Mouse (Mus musculus): Measurements from ENCODE around the gene Snap29. TPM values are rescaled to one million over a fixed set of nuclear protein-coding genes. Genes with fewer than 3 reads are reported as not detected.

Snap29 gene
- polyA plus RNA-seq (2014; fragmentation: Illumina TruSeq; extraction: RNeasy Lipid Tissue Mini Kit (QIAGEN cat#74804); ENCODE audit: low read depth, low replicate concordance): 20.0 TPM

DNA sequence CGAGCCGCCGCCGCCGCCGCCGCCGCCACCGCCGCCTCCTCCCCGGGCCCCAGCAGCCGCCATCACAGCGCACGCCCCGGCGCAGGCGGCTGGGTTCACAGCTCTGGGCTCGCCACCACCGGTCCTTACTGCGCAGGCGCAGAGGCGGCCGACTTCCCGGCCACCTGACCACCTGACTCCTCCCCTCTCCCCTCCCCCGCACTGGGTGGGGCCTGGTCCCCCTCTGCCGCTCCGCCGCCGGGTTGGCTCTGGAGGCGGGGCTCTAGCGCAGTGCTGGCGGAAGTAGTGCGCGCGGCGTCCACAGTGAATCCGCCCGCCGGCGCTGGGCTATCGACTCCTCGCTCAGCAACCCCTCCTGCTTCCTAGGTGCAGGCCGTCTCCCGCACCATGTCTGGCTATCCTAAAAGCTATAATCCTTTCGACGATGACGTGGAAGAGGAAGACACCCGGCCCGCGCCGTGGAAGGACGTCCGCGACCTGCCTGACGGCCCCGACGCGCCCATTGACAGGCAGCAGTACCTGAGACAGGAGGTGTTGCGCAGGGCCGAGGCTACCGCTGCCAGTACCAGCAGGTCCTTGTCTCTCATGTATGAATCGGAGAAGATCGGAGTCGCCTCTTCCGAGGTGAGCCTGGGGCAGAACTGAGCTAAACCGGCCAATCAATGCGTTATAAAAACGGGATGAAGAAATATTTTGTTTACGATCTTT is at the start of gene Snap29, which contains the start of gene Pi4ka:
Gene Snap29, plus strand, starts transcription at position 251 of the 708 bp plus-strand sequence.
Gene Pi4ka, minus strand, starts transcription at position 579 of the 708 bp plus-strand sequence.

DNA sequence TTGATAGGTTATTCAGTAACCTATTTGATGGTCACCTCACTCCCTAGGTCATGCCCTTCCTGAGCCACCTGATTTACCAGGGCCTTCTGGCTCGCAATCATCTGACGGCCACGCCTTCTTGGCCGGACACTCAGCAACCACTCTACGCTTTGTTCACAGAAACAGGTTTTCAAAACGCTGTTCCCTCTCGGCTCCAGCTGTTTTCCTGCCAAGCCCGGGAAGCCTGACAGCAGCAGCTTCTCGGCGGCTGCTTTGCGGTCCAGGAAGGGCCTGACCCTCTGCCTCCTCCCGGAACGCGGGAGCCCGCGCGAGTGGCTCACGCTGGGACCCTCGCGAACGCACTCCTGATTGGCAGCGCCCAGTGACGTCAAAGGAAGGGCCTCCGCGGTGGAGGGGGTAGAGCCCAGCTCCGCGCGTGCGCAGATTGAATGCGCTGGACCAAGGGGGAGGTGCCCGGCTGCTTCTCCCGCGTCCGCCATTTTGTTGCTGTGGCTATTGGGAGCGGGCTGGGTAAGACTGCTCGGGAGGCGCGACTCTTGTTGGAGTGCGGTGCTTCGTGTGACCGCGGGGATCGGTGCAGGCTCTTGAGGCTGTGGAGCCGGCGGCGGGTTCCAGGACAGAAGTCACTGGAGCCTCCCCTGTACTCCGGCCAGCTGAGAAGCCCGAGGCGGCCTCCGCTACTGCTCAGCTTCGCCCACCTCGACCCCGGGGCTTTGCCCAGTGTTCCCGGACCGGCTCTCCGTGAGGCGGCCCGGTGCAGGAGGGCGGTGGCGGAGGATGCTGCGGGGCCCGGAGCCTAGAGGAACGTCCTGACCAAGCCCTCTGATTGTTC is 46.0 kb downstream of the Snap29 start, which contains the start of gene Crkl:
Gene Crkl, plus strand, starts transcription at position 447 of the 832 bp plus-strand sequence.

Other genes starting within 250 kb of the Snap29 start
- gene Ube2l3, start 203.3 kb upstream of the Snap29 start, polyA plus RNA-seq (2014; fragmentation: Illumina TruSeq; extraction: RNeasy Lipid Tissue Mini Kit (QIAGEN cat#74804); ENCODE audit: low read depth, low replicate concordance): 102 TPM
- gene Rimbp3, start 197.4 kb upstream of the Snap29 start, polyA plus RNA-seq (2014; fragmentation: Illumina TruSeq; extraction: RNeasy Lipid Tissue Mini Kit (QIAGEN cat#74804); ENCODE audit: low read depth, low replicate concordance): not detected
- 2.0 TPM for gene Hic2, start 172.4 kb upstream of the Snap29 start, polyA plus RNA-seq (2014; fragmentation: Illumina TruSeq; extraction: RNeasy Lipid Tissue Mini Kit (QIAGEN cat#74804); ENCODE audit: low read depth, low replicate concordance)
- gene Tmem191c, start 129.9 kb upstream of the Snap29 start, polyA plus RNA-seq (2014; fragmentation: Illumina TruSeq; extraction: RNeasy Lipid Tissue Mini Kit (QIAGEN cat#74804); ENCODE audit: low read depth, low replicate concordance): 4.1 TPM
- gene Serpind1, start 74.6 kb upstream of the Snap29 start, polyA plus RNA-seq (2014; fragmentation: Illumina TruSeq; extraction: RNeasy Lipid Tissue Mini Kit (QIAGEN cat#74804); ENCODE audit: low read depth, low replicate concordance): 0.42 TPM
- gene Pi4ka, start 328 bp downstream of the Snap29 start, polyA plus RNA-seq (2014; fragmentation: Illumina TruSeq; extraction: RNeasy Lipid Tissue Mini Kit (QIAGEN cat#74804); ENCODE audit: low read depth, low replicate concordance): 62.0 TPM
- gene Crkl, start 46.0 kb downstream of the Snap29 start, polyA plus RNA-seq (2014; fragmentation: Illumina TruSeq; extraction: RNeasy Lipid Tissue Mini Kit (QIAGEN cat#74804); ENCODE audit: low read depth, low replicate concordance): 20.1 TPM
- not detected for gene Aifm3, start 83.6 kb downstream of the Snap29 start, polyA plus RNA-seq (2014; fragmentation: Illumina TruSeq; extraction: RNeasy Lipid Tissue Mini Kit (QIAGEN cat#74804); ENCODE audit: low read depth, low replicate concordance)
- 38.3 TPM for gene Lztr1, start 102.7 kb downstream of the Snap29 start, polyA plus RNA-seq (2014; fragmentation: Illumina TruSeq; extraction: RNeasy Lipid Tissue Mini Kit (QIAGEN cat#74804); ENCODE audit: low read depth, low replicate concordance)
- gene Thap7, start 125.2 kb downstream of the Snap29 start, polyA plus RNA-seq (2014; fragmentation: Illumina TruSeq; extraction: RNeasy Lipid Tissue Mini Kit (QIAGEN cat#74804); ENCODE audit: low read depth, low replicate concordance): 15.2 TPM
- not detected for gene Lrrc74b, start 155.3 kb downstream of the Snap29 start, polyA plus RNA-seq (2014; fragmentation: Illumina TruSeq; extraction: RNeasy Lipid Tissue Mini Kit (QIAGEN cat#74804); ENCODE audit: low read depth, low replicate concordance)
- gene P2rx6, start 155.9 kb downstream of the Snap29 start, polyA plus RNA-seq (2014; fragmentation: Illumina TruSeq; extraction: RNeasy Lipid Tissue Mini Kit (QIAGEN cat#74804); ENCODE audit: low read depth, low replicate concordance): 2.9 TPM
- gene Slc7a4, start 177.2 kb downstream of the Snap29 start, polyA plus RNA-seq (2014; fragmentation: Illumina TruSeq; extraction: RNeasy Lipid Tissue Mini Kit (QIAGEN cat#74804); ENCODE audit: low read depth, low replicate concordance): 2.7 TPM
- gene Smpd4, start 213.4 kb downstream of the Snap29 start, polyA plus RNA-seq (2014; fragmentation: Illumina TruSeq; extraction: RNeasy Lipid Tissue Mini Kit (QIAGEN cat#74804); ENCODE audit: low read depth, low replicate concordance): 16.5 TPM
- 0.60 TPM for gene Ccdc74a, start 240.5 kb downstream of the Snap29 start, polyA plus RNA-seq (2014; fragmentation: Illumina TruSeq; extraction: RNeasy Lipid Tissue Mini Kit (QIAGEN cat#74804); ENCODE audit: low read depth, low replicate concordance)

Data from heart, adult 10 weeks (tissue).